Mouse (Mus musculus) forebrain, embryonic 16.5 days (tissue): ENCODE results near the gene Car10. TPM values are rescaled to one million over a fixed set of nuclear protein-coding genes. Genes with fewer than 3 reads are reported as not detected.

Source experiments
- ATAC-seq: fragments of 200-750 bp; cut with Nextera tagmentation; 2 replicates; pipeline ENCODE4 v1.8.0; 2017; ENCODE audit warnings: mild to moderate bottlenecking, moderate library complexity
- H3K27ac ChIP-seq: fragments of 300-500 bp; sonication (generic); 2 replicates; pipeline ENCODE4 v1.5.1; 2014; ENCODE audit warnings: low read length, control low read depth
- H3K27me3 ChIP-seq: fragments of 300-500 bp; sonication (generic); replicated peaks from 2 replicates; pipeline ENCODE4 v1.6.1; 2014; ENCODE audit warnings: low read length; ENCODE audit not compliant: control insufficient read depth, insufficient read depth
- H3K36me3 ChIP-seq: fragments of 300-500 bp; sonication (generic); 2 replicates; pipeline ENCODE4 v1.6.1; 2014; ENCODE audit not compliant: control insufficient read depth, insufficient read depth
- H3K4me1 ChIP-seq: fragments of 300-500 bp; sonication (generic); replicated peaks from 2 replicates; pipeline ENCODE4 v1.6.1; 2014; ENCODE audit warnings: low read length; ENCODE audit not compliant: control insufficient read depth, insufficient read depth
- H3K4me2 ChIP-seq: fragments of 300-500 bp; sonication (generic); 2 replicates; pipeline ENCODE4 v1.6.1; 2014; ENCODE audit warnings: mild to moderate bottlenecking, low read length, control low read depth
- H3K4me3 ChIP-seq: fragments of 300-500 bp; sonication (generic); replicated peaks from 2 replicates; pipeline ENCODE4 v1.5.1; 2014; ENCODE audit warnings: mild to moderate bottlenecking, low read length, control low read depth
- H3K9ac ChIP-seq: fragments of 300-500 bp; sonication (generic); replicated peaks from 2 replicates; pipeline ENCODE4 v1.6.1; 2014; ENCODE audit warnings: low read depth, low read length, control low read depth
- H3K9me3 ChIP-seq: fragments of 300-500 bp; sonication (generic); 2 replicates; pipeline ENCODE4 v1.6.1; 2016; ENCODE audit warnings: low read length; ENCODE audit not compliant: control insufficient read depth
- WGBS: fragments of 180-500 bp; shearing (Covaris S2); extraction: QIAGEN DNeasy Blood & Tissue Kit; methylation state at CpG from one replicate; pipeline ENCODE4 v1.1.7; 2014; 5-methylcytosine and 5-hydroxymethylcytosine counted together
- polyA plus RNA-seq: library from polyadenylated mRNA; unstranded; fragments of >200 nt; fragmentation: Nextera tagmentation; extraction: Ambion mirVana; gene quantifications from 2 replicates; pipeline ENCODE4 v1.2.1, GENCODE M21; 2015

Car10 gene
- polyA plus RNA-seq, 1 experiment from 2014 or later, result 18.6 TPM

DNA sequence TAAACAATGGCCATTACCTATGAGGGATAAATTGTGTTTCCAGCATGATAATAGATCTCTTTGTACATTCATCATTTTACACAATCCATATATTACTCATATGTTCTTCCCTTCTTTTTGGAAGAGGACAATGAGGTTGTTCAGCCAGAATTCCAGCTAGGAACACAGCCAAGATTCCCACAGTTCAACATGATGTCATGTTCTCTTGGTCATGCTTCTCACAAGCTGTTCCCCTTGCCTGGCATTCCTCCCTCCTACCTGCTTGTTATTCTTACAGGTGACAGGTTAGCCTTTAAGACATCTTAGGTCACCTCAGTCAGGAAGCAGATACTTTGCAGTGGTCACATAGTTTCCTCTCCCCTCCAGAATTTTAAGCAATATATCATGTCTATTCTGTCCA is 119.6 kb downstream of the Car10 start:
- H3K4me1 ChIP-seq, result no peaks in the 10 kb centered on the region
- no peaks in the 10 kb centered on the region for H3K27me3 ChIP-seq
- no peak overlapping the region for H3K9ac ChIP-seq
- no peak overlapping the region for H3K27ac ChIP-seq
- H3K9me3 ChIP-seq, result no peaks in the 10 kb centered on the region
- no peaks in the 10 kb centered on the region for H3K36me3 ChIP-seq
- H3K4me2 ChIP-seq, result no peak overlapping the region
- H3K4me3 ChIP-seq, result no peak overlapping the region
- ATAC-seq, result no peak

DNA sequence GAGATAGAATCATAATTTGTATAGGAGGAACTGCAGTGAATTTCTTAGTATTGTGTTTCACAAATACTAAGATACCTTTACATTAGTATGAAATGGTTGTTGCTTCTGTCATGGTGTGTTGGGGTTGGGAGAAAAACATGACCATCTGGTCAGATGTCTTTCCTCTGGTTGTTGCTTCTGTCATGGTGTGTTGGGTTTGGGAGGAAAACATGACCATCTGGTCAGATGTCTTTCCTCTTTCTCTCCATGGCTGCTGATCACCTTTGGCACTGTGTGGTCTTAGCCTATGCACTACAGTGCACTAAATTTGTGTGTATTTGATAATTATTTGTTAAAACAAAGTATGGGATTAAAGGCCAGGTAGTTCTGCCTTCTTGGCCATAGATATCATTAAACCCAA is 132.2 kb downstream of the Car10 start:
- no peaks in the 10 kb centered on the region for H3K36me3 ChIP-seq
- H3K4me3 ChIP-seq, result no peak overlapping the region
- no peaks in the 10 kb centered on the region for H3K27me3 ChIP-seq
- H3K4me2 ChIP-seq, result no peak overlapping the region
- H3K9me3 ChIP-seq, result no peaks in the 10 kb centered on the region
- H3K27ac ChIP-seq, result no peak overlapping the region
- ATAC-seq, result no peak
- no peak overlapping the region for H3K9ac ChIP-seq
- H3K4me1 ChIP-seq, result no peaks in the 10 kb centered on the region

DNA sequence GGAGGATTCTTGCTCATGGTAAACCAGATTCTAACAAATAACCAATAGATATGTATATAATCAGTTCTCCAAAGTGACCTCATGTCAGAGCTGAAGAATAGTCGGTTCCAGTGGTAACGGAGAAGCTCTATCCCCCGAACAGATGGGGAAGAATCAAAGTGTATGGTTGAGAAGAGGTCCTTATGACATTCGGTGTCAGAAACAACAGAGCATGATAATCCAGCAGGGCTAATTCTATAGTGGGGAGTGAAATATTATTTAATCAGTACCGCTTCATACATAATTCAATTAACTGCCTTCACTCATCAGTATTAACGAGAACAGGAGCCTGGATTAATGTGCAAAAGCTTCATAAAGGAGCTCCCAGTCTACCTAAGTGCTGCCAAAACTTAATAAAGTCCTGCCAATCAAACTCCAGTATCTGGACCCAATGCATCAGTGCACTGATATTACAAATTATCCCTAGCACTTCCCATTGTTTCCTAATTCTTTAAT is 152.0 kb downstream of the Car10 start:
- ATAC-seq, result no peak
- 46% methylated on average over 6 of the region's 6 CpGs for WGBS
- no peak overlapping the region for H3K27ac ChIP-seq
- no peaks in the 10 kb centered on the region for H3K36me3 ChIP-seq
- no peak overlapping the region for H3K4me3 ChIP-seq
- no peaks in the 10 kb centered on the region for H3K27me3 ChIP-seq
- no peaks in the 10 kb centered on the region for H3K9me3 ChIP-seq
- no peak overlapping the region for H3K9ac ChIP-seq
- H3K4me2 ChIP-seq, result no peak overlapping the region
- H3K4me1 ChIP-seq, result no peaks in the 10 kb centered on the region

DNA sequence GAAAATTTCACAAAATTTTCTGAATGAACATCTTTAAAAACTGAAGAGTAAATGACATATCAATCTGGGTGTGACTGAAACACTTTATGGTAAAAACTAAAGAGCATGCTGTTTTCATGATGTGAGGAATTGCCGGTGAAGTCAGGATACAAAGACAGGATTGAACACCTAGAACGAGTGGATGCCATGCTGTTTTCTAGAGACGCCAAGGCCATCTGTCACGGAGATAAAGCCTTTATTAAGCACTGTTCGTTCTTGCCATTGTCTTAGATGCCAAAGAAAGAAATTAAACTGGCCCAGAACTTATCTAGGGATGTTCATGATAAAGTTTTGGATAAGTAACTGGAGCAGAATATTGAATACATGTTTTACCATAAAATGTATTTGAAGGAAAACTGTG is 153.9 kb downstream of the Car10 start:
- H3K27ac ChIP-seq, result no peak overlapping the region
- ATAC-seq, result no peak
- H3K4me3 ChIP-seq, result no peak overlapping the region
- H3K4me1 ChIP-seq, result no peaks in the 10 kb centered on the region
- no peak overlapping the region for H3K4me2 ChIP-seq
- no peaks in the 10 kb centered on the region for H3K9me3 ChIP-seq
- H3K9ac ChIP-seq, result no peak overlapping the region
- no peaks in the 10 kb centered on the region for H3K36me3 ChIP-seq
- WGBS, result 72% methylated on average over 5 of the region's 5 CpGs
- H3K27me3 ChIP-seq, result no peaks in the 10 kb centered on the region

DNA sequence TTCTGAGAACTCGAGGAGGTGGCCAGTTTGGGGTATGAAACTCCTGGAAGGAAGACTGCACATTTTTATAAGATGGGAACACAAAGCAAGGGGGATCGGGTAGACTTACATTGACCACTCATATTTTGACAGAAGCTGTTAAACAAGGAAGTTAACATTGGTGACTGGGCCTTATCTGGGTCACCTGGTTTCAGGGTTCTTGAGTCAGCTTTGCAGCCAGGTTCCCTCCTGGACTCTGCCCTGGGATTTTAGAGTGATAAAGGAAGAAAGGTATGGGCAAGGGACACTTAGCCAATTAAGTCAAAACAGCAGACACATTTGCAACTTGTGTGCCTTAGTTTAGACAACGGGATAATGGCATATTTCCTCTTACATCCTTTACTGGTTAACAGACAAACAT is 166.2 kb downstream of the Car10 start:
- ATAC-seq, result no peak
- no peak overlapping the region for H3K4me3 ChIP-seq
- no peaks in the 10 kb centered on the region for H3K9me3 ChIP-seq
- H3K36me3 ChIP-seq, result no peaks in the 10 kb centered on the region
- H3K4me1 ChIP-seq, result no peaks in the 10 kb centered on the region
- 84% methylated on average over 3 of the region's 3 CpGs for WGBS
- H3K27ac ChIP-seq, result no peak overlapping the region
- H3K27me3 ChIP-seq, result no peaks in the 10 kb centered on the region
- no peak overlapping the region for H3K4me2 ChIP-seq
- H3K9ac ChIP-seq, result no peak overlapping the region

DNA sequence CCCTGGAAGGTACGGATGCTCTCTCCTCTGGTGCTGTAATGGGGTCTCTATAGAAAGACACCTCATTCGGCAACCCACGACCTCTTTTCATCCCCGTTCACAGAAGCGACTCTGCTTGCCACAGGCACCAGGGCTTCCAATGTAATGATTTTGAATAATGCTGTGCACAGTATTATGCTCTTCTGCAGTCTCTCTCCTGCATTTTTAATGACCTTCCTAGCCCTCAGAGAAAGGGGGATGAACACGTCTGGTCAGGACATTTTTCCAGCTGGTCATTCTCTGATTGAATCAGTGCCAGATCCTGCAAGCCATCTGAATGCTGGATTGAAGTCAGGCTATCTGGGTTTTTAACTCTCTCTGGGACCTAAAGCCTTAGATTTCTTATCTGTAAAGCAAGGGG is 174.2 kb downstream of the Car10 start:
- H3K9me3 ChIP-seq, result no peaks in the 10 kb centered on the region
- 0 out of 2 replicates have a peak, but pooled peaks cover 2% of the 10 kb centered on the region for H3K4me1 ChIP-seq
- no peak overlapping the region for H3K9ac ChIP-seq
- H3K4me3 ChIP-seq, result no peak overlapping the region
- ATAC-seq, result no peak
- no peaks in the 10 kb centered on the region for H3K36me3 ChIP-seq
- no peaks in the 10 kb centered on the region for H3K27me3 ChIP-seq
- no peak overlapping the region for H3K27ac ChIP-seq
- WGBS, result 48% methylated on average over 6 of the region's 6 CpGs
- H3K4me2 ChIP-seq, result no peak overlapping the region

DNA sequence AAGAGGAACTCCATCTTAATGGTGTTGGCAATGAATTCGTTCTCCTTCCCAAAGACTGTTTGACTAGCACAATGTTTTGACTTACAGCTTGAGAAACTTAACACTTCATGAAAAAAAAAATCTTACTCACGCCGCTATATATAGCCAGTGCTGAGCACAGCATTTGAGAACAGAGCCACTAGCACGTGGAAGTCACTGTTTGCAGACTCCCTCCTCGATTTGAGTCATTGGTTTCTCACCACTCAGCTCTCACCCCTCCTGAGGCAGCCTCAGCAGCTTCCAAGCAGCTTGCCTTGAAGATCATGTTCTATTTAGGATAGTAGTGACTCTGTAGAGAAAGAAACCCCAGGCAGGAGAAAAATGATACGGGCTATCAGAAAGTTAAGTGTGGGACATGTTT is 176.1 kb downstream of the Car10 start:
- Histone ChIP-seq H3K4me1 (0 out of 2 replicates have a peak, but pooled peaks cover 2% of the 10 kb centered on the region), H3K4me2 (no peak overlapping the region), H3K9me3 (no peaks in the 10 kb centered on the region), H3K9ac (no peak overlapping the region), H3K36me3 (no peaks in the 10 kb centered on the region), H3K27ac (no peak overlapping the region), H3K4me3 (no peak overlapping the region), H3K27me3 (no peaks in the 10 kb centered on the region)
- ATAC-seq, result peak; percentile 77
- 58% methylated on average over 6 of the region's 6 CpGs for WGBS

DNA sequence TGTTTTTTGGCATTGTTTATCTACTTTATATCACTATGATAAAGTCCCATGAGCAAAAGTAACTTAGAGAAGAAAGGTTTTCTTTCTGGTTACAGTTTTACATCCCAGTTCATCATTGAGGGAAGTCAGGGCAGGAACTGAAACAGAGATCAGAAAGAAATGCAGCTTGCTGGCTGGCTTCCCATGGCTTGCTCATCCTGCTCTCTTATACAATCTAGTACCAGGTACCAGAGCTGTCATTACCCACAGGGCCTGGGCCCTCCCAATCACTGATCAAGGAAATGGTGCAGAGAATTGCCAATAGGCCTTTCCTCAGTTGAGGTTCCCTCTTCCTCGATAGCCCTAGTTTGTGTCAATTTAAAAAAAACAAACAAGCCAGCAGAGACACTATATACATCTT is 195.8 kb downstream of the Car10 start:
- H3K27me3 ChIP-seq, result no peaks in the 10 kb centered on the region
- 79% methylated on average over 1 of the region's 1 CpGs for WGBS
- H3K4me1 ChIP-seq, result no peaks in the 10 kb centered on the region
- H3K9me3 ChIP-seq, result no peaks in the 10 kb centered on the region
- H3K9ac ChIP-seq, result no peak overlapping the region
- H3K27ac ChIP-seq, result no peak overlapping the region
- H3K4me3 ChIP-seq, result no peak overlapping the region
- no peak overlapping the region for H3K4me2 ChIP-seq
- no peaks in the 10 kb centered on the region for H3K36me3 ChIP-seq
- no peak for ATAC-seq

DNA sequence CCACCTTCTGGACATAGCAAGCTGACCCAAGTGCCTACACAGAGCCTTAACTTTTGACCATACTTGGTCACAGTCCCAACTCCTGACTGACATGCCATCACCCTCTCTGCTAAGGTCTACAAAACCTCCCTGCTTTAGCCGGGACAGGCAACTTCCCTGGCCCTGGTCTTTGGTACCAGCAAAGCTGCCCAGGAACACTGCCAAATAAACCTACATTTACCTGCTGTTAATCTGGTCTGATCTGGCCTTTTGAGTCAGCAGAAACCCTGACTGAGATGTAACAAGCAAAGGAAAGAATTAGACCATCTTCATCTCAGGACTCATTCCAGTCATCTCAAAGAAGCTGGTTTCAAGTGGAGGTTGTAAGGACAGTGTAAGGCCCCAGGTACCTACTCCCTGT is 212.2 kb downstream of the Car10 start:
- no peak overlapping the region for H3K27ac ChIP-seq
- no peak for ATAC-seq
- H3K4me2 ChIP-seq, result no peak overlapping the region
- H3K4me1 ChIP-seq, result no peaks in the 10 kb centered on the region
- no peaks in the 10 kb centered on the region for H3K27me3 ChIP-seq
- 77% methylated on average over 1 of the region's 1 CpGs for WGBS
- no peak overlapping the region for H3K4me3 ChIP-seq
- no peaks in the 10 kb centered on the region for H3K36me3 ChIP-seq
- H3K9me3 ChIP-seq, result no peaks in the 10 kb centered on the region
- H3K9ac ChIP-seq, result no peak overlapping the region

DNA sequence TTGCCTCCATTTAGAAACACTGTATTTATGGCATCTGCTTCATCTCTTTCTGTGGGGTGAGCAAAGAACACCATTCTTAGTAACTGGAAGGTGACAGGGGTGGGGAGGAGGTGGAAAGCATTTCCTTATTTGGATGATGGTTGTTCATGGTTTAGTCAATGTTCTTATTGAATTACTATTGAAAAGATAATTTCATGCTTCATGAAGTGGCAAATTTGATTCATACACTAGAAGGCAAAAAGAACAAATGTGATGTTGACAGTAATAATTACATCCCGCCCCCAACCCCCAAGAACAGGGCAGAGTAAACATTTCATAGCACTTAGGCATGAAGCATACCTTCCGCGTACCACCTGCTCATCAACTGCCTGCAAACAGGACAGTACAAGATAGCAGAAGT is 239.9 kb downstream of the Car10 start:
- H3K27me3 ChIP-seq, result no peaks in the 10 kb centered on the region
- H3K27ac ChIP-seq, result no peak overlapping the region
- no peaks in the 10 kb centered on the region for H3K4me1 ChIP-seq
- H3K4me3 ChIP-seq, result no peak overlapping the region
- no peak for ATAC-seq
- WGBS, result 54% methylated on average over 3 of the region's 3 CpGs
- H3K9ac ChIP-seq, result no peak overlapping the region
- H3K4me2 ChIP-seq, result no peak overlapping the region
- no peaks in the 10 kb centered on the region for H3K9me3 ChIP-seq
- no peaks in the 10 kb centered on the region for H3K36me3 ChIP-seq
